Mouse (Mus musculus): ENCODE measurements around the gene Tmed9.
A peak's percentile ranks its signal among the peaks of the same experiment; 100 is the strongest.
"Not testable (repeated sequence)": the region's sequence is repeated elsewhere in the genome, so short reads cannot be mapped to it uniquely, and the experiment has no call there.

Tmed9 gene

DNA sequence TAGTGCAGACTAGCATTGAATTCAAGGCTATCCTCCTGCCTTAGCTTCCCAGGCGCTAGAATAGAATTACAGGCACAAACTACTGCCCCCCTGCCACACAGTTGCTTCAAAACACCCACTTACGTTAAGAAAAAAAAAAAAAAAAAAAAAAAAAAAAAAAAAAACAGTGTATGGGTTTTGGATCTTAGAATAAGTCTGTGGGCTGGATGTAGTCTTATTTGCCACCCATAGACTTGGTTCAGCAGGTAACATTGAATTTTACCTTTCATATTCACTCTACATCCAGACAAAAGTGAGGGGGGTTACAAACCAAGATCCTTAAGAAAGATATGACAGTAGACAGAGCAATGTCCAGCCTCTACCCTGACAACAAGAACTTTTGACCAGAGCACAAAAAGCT, 5.6 kb upstream of the Tmed9 start:
- no peak for DNase-seq (ENCODE audit: low spot score in 2 of 2)

DNA sequence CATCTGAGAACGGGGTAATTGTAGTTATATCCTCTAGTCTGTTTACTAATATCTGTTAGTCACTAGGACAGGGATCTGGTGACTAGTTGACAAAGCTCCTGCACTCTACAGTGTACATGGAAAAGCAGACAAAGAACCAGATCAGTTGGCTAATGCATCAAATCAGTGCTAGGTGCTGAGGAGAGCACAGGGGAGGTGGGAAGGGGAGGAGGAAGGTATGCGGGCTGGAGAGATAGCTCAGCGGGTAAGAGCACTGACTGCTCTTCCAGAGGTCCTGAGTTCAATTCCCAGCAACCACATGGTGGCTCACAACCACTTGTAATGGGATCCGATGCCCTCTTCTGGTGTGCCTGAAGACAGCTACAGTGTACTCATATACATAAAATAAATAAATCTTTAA, 5.0 kb upstream of the Tmed9 start:
- DNase-seq (ENCODE audit: low spot score in 2 of 2), result not testable (repeated sequence)

DNA sequence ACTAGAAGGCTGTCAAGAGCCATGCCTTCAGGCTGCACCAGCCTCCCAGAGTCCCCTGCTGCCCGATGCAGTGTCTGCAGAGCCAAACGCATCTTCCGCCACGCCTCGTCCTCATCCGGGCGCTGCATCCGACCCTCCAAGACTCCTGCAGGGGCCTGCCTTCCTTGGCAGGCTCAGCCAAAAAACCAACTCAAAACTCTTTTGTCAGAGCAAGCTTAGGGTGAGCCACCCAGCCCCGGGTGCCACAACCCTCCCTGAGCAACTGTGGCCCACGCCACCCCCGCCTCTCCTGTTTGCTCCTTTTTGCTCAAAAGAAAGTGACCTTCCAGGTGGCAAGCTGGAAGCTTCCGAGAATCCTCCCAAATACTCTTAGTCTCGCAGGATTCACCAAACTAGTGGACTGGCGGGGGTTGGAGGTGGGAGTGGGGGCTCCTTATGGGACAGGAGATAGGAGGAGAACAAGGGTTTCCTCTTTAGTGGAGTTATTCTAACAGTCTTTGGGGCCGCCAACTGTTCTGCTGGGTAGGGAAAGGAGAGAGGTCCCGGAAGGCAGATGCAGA, 3.7 kb upstream of the Tmed9 start:
- DNase-seq (ENCODE audit: low spot score in 2 of 2), result peak in 1 of 2 experiments; percentile 11

DNA sequence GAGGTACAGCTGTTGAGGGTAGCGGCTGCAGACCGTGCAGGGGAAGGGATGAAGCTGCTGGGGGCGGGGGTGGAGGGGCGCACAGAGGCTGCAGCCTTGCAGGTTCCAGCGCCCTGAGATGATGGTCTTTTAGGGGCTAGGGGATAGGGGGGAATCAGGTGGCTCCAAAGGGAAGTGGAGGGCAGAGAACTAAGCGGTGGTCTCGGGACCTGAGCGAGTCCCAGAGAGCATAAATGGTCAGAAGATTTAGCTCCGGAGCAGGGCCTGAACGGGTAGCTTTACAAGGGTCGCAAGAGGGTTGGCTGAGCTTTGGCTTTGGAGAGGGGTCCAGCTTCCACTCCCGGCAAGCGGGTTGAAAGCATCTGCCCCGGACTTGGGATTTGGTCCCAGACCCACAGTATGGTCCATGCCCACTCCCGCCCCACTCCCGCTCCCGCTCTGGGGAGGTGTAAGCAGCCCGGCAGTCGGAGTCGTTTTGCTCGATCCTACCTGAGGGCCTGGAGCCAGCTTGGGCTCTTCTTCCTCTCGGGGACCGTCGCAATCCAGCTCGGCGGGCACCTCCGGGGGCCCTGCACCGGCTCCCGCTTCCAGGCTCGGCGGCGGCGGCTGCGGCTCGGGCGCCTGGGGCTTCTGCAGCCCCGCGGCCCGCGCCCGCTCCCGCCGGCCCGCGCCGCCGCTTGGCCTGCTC, 3.1 kb upstream of the Tmed9 start:
- peak in 1 of 2 experiments; percentile 40 for DNase-seq (ENCODE audit: low spot score in 2 of 2)

DNA sequence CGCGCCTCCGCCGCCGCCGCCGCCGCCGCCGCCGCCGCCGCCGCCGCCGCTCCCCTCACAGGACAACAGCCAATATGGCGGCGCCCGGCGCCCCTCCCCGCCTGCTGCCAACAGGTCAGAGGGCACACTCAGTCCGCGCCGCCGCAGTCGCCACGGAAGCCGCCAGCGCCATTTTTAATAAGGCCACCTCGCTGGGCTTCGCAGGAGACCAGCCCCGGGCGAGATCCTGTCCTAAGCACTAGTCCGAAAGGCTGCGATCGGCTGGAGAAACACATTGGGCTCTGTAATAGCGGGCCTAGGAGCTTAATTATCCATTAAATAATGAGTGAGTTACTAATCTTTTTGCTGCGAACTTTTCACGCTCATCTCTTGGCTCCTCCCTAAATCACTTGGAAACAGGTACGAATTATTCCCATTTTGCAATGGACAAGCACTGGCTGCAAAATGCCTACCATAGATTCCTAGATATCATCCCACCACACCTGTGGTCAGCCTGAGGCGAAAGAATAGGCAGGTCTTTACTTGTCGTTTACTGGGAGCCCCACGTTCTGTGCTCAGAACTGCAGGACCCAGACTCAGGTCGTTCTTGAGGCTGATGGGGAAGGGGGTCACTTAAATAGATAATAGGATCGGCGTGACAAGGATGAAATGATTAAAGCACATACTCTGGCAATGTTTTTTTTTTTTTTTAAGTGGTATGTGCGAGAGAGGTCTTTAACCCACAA, 2.3 kb upstream of the Tmed9 start, which contains the start of gene Fam193b:
TSS of gene Fam193b (minus strand) at position 94 of the 725 bp plus-strand sequence.
- peak; percentile 91 to 98 for DNase-seq (ENCODE audit: low spot score in 2 of 2)

DNA sequence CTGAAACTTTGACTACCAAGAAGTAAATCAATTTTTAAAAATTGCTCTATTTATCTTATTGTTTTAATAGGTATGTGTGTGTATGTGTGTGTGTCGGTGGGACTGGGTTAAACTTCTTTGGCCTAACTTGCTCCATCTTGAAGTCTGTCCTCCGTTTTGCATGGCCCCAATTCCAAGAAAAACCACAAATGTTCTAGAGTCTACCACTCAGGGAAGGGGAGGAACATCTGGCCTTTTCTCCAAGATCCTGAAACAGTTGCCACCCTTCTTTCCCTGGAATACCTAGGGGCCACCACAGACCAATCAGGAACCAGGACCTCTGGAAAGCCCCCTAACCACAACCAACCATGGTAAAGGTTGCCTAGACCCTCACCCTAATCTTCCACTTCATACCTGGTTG, 1.6 kb upstream of the Tmed9 start:
- no peak for DNase-seq (ENCODE audit: low spot score in 2 of 2)

DNA sequence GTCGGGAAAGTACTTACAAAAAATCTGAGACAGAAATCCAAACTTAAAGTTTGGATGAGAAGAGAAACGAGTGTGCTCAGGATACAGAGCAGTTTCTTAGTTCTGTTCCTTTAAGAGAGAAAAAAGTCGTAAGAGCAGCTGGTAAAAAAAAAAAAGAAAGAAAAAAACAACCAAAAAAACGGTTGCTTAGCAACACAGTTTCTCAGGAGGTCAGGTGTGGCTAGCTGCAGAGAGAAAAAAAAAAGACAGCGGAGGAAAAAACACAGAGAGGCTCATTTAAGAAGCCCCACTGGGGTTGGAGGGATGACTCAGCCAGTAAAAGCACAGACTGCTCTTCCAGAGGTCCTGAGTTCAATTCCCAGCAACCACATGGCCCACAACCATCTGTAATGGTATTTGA, 789 bp downstream of the Tmed9 start:
- no peak for DNase-seq (ENCODE audit: low spot score in 2 of 2)

DNA sequence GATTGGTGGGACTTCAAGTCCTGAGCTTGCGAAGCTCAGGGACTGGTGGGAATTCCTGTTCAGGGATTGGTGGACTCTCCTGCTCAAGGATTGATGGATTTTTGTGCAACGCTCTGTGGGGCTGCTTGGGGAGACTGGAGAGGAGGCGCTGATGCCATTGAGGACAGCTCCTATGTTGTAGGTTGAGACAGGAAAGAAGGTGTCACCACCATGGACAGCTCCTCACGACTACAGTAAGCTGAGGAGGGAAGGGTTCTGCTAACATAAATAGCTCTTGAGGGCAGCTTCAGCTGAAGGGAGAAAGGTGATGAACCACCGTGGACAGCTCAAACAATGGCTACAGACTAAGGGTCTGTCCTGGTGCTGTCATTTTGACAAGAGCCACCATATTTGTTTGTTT, 2.4 kb downstream of the Tmed9 start:
- no peak for DNase-seq (ENCODE audit: low spot score in 2 of 2)

DNA sequence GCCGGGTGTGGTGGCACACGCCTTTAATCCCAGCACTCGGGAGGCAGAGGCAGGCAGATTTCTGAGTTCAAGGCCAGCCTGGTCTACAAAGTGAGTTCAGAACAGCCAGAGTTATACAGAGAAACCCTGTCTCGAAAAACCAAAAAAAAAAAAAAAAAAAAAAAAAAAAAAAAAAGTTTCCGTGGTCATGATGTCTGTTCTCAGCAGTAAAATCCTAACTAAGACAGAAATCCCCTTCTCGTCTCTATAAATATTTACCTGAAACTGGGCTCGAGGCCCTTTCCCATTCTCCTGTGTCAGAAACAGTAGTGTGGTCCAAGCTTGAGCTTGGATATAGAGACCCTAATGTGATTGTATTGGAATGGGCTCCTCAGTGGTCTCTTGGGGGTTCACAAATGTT, 3.3 kb downstream of the Tmed9 start:
- DNase-seq (ENCODE audit: low spot score in 2 of 2), result not testable (repeated sequence)

DNA sequence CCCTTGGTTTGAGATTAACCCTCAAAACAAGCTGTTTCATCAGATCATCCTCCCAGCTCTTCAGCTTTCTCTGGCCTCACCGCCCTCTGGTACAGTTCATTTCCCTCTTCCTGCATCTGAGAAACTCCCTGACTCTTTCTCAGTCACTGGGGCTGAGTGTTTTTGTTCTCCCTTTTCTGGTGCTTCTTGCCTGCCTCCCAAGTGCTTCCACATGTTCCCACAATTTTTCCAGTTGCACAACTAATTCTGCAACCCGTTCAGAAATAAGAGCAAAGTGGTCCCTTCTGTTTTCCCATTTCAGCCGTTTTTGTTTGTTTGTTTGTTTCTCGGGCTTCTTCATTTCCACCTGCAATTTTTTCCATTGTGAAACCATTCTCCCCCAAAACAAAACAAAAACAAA, 4.6 kb downstream of the Tmed9 start:
- DNase-seq (ENCODE audit: low spot score in 2 of 2), result no peak

DNA sequence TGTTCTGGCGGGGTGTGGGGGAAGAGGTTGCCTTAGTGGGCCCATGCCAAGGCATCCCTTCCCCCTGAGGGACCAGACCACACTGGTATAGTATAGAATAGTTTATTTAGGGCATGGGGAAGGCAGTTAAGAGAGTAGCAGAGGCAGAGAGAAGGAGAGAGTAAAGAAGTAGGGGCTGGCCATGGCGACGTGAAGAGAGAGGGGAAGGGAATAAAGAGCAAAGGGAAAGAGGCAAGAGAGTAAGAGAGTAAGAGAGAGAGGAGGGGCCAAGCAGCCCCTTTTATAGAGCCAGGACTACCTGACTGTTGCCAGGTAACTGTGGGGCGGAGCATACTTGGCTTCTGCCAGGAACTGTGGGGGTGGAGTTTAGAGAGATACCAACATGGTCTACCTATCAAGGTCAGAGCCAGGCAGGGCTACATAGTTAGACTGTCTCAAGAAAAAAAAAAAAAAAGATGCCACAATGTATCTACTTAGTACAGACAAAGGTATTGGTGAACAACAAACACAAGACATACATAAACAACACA, 18.5 kb downstream of the Tmed9 start:
- DNase-seq (ENCODE audit: low spot score in 2 of 2), result no peak

DNA sequence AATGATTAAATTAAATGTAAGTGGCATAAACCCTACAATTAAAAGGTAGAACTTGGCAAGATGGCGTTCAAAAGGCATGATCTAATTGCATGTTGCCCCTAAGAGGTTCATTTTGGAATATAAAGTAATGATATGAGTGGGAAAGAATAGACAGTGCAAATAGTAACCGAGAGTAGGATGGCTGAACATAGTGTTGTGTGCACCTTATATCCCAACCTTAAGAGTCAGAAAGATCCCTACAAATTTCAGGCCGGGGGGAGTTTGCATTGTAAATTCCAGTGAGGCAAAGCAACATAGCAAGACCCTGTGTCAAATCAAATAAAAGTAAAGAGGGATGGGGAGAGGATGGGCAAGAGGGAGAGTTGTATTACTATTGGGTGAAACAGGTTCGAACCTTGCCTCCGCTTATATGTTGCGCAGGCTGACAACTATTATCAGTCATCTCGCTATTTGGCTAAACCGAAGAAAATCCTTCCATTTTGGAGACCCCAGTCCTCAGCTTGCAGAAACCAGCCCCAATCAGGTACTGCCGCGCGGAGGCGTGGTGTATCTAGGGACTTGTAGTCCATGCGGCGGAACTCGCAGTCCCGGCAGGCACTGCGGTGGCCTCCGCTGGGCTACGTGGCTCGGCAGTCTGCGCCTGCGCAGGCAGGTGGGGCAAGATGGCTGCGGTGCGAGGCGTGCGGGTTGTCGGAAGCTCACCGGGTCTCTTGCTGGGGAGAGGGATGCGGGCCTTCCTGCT, 19.2 kb downstream of the Tmed9 start:
- peak; percentile 86 to 94 for DNase-seq (ENCODE audit: low spot score in 2 of 2)

DNA sequence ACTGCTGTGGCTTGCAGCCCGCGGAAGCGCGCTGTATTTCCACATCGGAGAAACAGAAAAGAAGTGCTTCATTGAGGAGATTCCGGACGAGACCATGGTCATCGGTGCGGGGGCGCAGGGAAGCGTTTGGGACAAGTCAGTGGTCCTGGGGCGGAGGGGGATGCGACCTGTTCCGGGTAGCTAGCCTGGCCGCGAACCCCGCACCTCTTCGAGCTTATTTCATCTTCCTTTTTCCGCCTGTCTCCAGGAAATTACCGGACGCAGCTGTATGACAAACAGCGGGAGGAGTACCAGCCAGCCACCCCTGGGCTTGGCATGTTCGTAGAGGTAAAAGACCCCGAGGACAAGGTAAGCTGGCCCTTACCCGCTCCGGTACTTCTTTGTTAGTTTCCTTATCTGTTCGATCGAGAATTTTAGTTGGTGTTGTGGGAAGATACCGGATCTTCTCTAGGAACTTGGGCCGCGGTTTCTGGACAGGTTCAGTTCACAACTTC, 19.8 kb downstream of the Tmed9 start:
- DNase-seq (ENCODE audit: low spot score in 2 of 2), result no peak

DNA sequence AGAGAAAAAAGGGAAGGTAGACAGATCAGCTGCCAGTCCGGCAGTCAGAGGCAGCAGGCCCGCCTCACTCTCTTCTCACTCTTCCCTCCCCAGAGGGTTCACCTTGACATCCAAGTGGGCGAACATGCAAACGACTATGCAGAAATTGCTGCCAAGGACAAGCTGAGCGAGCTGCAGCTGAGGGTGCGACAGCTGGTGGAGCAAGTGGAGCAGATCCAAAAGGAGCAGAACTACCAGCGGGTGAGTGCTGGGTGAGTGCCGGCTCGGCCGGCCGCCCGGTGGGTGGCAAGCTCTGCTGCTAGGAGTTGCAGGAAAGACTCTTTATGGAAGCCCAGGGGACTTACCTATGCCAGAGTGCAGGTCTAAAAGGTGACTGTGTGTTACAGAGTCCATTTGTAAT, 21.8 kb downstream of the Tmed9 start:
- DNase-seq (ENCODE audit: low spot score in 2 of 2), result no peak

DNA sequence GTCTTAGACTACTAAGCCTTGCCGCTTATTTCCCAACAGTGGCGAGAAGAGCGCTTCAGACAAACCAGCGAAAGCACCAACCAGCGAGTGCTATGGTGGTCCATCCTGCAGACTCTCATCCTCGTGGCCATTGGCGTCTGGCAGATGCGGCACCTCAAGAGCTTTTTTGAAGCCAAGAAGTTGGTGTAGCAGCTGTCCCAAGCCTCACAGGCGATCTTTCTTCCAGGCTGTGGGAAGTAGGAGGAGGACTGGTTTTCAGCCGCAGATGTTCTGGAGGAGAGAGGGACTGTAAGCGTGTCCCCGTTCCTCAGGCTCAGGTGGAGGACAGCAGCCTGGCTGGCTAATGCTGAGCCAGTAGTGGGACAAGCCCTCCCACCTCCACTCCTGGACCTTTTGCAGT, 23.3 kb downstream of the Tmed9 start:
- DNase-seq (ENCODE audit: low spot score in 2 of 2), result no peak

DNA sequence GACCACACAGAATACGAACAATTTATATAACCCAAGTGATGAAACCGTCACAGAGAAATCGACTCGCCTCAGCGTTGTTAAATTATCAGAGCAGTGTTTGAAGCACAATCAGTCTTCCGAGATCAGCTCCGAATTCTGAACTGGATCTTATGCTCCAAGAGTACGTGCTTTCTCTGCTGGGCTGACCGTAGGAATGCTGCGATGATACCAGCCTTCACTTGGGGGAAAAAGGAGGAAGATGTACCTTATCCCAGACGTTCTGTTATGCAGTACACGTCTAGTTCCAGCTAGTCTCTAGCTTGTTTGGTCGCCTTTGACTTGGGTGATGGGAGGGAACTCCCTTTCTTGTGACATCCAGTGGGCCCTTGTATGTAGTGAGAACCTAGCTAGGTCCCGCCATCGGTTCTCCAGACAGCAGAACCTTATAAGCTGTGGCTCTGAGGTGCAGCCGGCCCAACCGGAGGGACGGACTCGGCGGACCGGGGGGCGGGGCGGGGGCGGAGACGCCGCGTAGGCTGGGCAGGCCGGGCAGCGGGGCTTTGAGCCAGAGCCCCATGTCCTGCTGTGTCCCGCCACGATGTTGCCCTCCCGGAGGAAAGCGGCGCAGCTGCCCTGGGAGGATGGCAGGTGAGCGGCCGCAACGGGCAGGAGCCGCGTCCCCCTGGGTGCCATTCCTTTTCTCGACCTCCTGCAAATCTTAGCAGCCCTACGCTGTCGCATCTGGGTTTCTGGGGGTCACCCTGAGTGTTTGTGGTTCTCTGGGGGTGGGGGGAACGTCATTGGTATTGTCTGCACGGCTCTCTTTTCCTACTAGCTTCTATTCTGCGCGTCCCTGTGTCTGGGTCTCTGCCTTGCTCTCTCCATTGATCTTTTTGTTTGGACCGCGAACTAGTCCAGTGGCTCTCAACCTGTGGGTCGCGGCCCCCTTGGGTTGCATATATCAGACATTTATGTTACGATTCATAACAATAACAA, 26.3 kb downstream of the Tmed9 start, which contains the start of gene B4galt7:
TSS of gene B4galt7 (plus strand) at position 331 of the 975 bp plus-strand sequence.
- peak; percentile 76 to 92 for DNase-seq (ENCODE audit: low spot score in 2 of 2)

DNA sequence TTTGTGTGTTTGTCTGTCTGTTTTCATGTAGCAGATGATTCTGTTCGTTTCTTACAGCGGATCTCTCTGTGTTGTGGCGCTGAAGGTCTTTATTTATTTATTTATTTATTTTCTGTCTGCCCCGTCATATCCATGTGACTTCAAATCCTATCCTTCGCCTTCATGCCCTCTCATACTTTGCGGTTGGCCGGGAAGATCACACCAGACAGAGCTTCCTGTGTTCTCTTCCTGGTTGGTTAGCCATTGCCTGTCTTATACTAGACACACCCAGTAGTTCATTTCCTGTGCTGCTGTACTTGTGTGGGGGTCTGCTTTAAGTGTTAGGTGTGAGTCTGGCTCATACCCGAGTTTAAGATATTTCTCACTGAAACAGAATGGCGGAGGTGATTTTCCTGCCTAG, 27.1 kb downstream of the Tmed9 start:
- no peak for DNase-seq (ENCODE audit: low spot score in 2 of 2)

DNA sequence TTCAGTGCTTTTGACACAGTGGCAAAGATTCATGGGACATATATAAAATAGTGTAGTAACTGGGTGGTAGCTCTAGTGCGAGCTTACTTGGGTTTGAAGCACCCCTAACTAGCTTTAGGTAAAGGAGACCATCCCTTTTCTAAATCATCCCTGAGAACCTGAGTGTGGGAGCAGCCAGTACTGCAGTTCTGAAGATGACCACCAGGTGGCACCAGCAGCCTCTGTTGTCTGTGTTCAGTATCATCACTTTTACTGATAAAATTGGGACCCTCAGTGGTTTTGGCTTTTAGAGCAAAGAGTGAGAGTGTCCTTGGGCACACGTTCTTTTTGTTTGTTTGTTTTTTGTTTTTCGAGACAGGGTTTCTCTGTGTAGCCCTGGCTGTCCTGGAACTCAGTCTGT, 28.1 kb downstream of the Tmed9 start:
- peak in 1 of 2 experiments; percentile 76 for DNase-seq (ENCODE audit: low spot score in 2 of 2)

DNA sequence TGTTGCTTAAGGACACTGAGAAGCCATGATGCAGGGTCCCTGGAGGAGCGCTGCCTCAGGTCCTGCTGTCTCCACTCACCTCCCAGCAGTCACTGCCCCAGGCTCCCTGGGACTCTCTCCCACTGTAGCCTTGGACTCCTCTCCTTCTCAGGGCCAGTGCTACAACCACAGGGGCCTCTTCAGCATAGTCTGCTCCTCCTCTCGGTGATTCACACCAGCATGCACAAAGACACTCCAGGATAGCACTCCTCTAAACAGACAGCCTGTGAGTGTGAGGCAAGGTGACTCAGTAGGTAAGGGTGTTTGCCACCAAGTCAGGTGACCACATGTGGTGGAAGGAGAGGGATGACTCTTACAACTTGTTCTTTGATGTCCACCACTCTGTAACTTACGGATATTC, 31.1 kb downstream of the Tmed9 start:
- DNase-seq (ENCODE audit: low spot score in 2 of 2), result no peak

DNA sequence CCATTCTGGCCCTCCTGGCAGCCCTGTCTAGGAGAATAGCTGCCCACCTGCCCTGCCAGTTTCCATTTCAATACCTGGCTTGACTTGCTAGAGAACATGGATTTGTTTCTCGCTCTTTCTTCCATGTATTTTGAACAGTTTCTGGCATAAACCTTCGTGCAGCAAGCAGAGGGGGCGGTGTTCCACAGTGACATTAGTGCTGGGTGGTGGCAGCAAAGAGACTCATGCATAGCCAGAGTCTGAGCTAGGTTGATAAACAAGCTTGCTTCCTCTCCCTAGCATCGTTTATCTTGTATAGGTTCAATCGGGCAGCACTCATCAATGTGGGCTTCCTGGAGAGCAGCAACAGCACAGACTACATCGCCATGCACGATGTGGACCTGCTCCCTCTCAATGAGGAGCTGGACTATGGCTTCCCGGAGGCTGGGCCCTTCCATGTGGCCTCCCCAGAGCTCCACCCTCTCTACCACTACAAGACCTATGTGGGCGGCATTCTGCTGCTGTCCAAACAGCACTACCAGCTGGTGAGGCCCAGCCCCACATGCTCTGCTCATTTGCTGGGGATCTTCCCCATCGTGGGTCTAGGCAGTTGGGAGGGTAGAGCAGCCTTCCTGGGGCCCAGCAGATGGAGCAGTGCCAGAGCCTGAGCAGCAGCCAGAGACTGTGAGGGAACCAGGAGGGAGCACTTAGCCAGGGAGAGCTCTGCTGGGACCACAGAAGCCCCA, 33.5 kb downstream of the Tmed9 start:
- DNase-seq (ENCODE audit: low spot score in 2 of 2), result no peak

All from urinary bladder, adult 18-20 months (tissue).